Mouse (Mus musculus): ENCODE results near the gene Polg. TPM values are rescaled to one million over a fixed set of nuclear protein-coding genes. Genes with fewer than 3 reads are reported as not detected.

The Polg gene
- polyA plus RNA-seq, 1 experiment from 2014 or later = 16.2 TPM

GRCm38 (mm10) chr7:79498356-79498755 lies 32.2 kb upstream of the Polg start:
- H3K9me3 ChIP-seq (replicated peaks; ENCODE audit: control insufficient read depth, low read length) = no peaks in the 10 kb centered on the region
- H3K9ac ChIP-seq (ENCODE audit: low read depth, low read length) = no peak overlapping the region
- H3K4me2 ChIP-seq (ENCODE audit: low read depth, low read length) = no peak overlapping the region
- ATAC-seq (ENCODE audit: low read depth) = no peak
- no peak overlapping the region for H3K4me3 ChIP-seq (ENCODE audit: low read depth, low read length)
- no peak overlapping the region for H3K27ac ChIP-seq (ENCODE audit: low read length)
- no peaks in the 10 kb centered on the region for H3K36me3 ChIP-seq (ENCODE audit: control insufficient read depth, insufficient read depth)
- 4% methylated on average over 6 of the region's 6 CpGs for WGBS (ENCODE audit: insufficient replicate concordance)
- H3K27me3 ChIP-seq (ENCODE audit: control insufficient read depth, insufficient read depth, low read depth, low read length) = peaks cover 96% of the 10 kb centered on the region
- peaks cover 2% of the 10 kb centered on the region for H3K4me1 ChIP-seq (ENCODE audit: control insufficient read depth, low read depth, low read length)

GRCm38 (mm10) chr7:79497701-79498115 lies 31.5 kb upstream of the Polg start:
- H3K4me3 ChIP-seq (ENCODE audit: low read depth, low read length) = no peak overlapping the region
- ATAC-seq (ENCODE audit: low read depth) = no peak
- H3K36me3 ChIP-seq (ENCODE audit: control insufficient read depth, insufficient read depth) = no peaks in the 10 kb centered on the region
- no peak overlapping the region for H3K4me2 ChIP-seq (ENCODE audit: low read depth, low read length)
- no peak overlapping the region for H3K27ac ChIP-seq (ENCODE audit: low read length)
- H3K27me3 ChIP-seq (ENCODE audit: control insufficient read depth, insufficient read depth, low read depth, low read length) = peaks cover 90% of the 10 kb centered on the region
- no peaks in the 10 kb centered on the region for H3K9me3 ChIP-seq (replicated peaks; ENCODE audit: control insufficient read depth, low read length)
- 4% methylated on average over 20 of the region's 20 CpGs for WGBS (ENCODE audit: insufficient replicate concordance)
- peaks cover 2% of the 10 kb centered on the region for H3K4me1 ChIP-seq (ENCODE audit: control insufficient read depth, low read depth, low read length)
- no peak overlapping the region for H3K9ac ChIP-seq (ENCODE audit: low read depth, low read length)

GRCm38 (mm10) chr7:79496816-79497328 lies 30.7 kb upstream of the Polg start:
- no peak overlapping the region for H3K9ac ChIP-seq (ENCODE audit: low read depth, low read length)
- no peak overlapping the region for H3K4me3 ChIP-seq (ENCODE audit: low read depth, low read length)
- no peak overlapping the region for H3K4me2 ChIP-seq (ENCODE audit: low read depth, low read length)
- no peak for ATAC-seq (ENCODE audit: low read depth)
- H3K4me1 ChIP-seq (ENCODE audit: control insufficient read depth, low read depth, low read length) = peaks cover 2% of the 10 kb centered on the region
- no peak overlapping the region for H3K27ac ChIP-seq (ENCODE audit: low read length)
- H3K36me3 ChIP-seq (ENCODE audit: control insufficient read depth, insufficient read depth) = no peaks in the 10 kb centered on the region
- H3K9me3 ChIP-seq (replicated peaks; ENCODE audit: control insufficient read depth, low read length) = no peaks in the 10 kb centered on the region
- 14% methylated on average over 9 of the region's 9 CpGs for WGBS (ENCODE audit: insufficient replicate concordance)
- H3K27me3 ChIP-seq (ENCODE audit: control insufficient read depth, insufficient read depth, low read depth, low read length) = peaks cover 81% of the 10 kb centered on the region

- 3% methylated on average over 38 of the region's 38 CpGs for WGBS (ENCODE audit: insufficient replicate concordance)
- no peak overlapping the region for H3K27ac ChIP-seq (ENCODE audit: low read length)
- peak overlapping the region; percentile 55 for H3K4me2 ChIP-seq (ENCODE audit: low read depth, low read length)
- peaks cover 75% of the 10 kb centered on the region for H3K27me3 ChIP-seq (ENCODE audit: control insufficient read depth, insufficient read depth, low read depth, low read length)
- H3K4me3 ChIP-seq (ENCODE audit: low read depth, low read length) = peak overlapping the region; percentile 19; the same call in 1 of the 2 replicates
- ATAC-seq (ENCODE audit: low read depth) = peak; percentile 50
- H3K4me1 ChIP-seq (ENCODE audit: control insufficient read depth, low read depth, low read length) = peaks cover 2% of the 10 kb centered on the region
- H3K36me3 ChIP-seq (ENCODE audit: control insufficient read depth, insufficient read depth) = no peaks in the 10 kb centered on the region
- no peaks in the 10 kb centered on the region for H3K9me3 ChIP-seq (replicated peaks; ENCODE audit: control insufficient read depth, low read length)
- H3K9ac ChIP-seq (ENCODE audit: low read depth, low read length) = no peak overlapping the region
These were observed 30.0 kb upstream of the Polg start for GRCm38 (mm10) chr7:79495988-79496815.

- Histone ChIP-seq H3K4me1 (ENCODE audit: control insufficient read depth, low read depth, low read length) (peaks cover 2% of the 10 kb centered on the region), H3K4me2 (ENCODE audit: low read depth, low read length) (no peak overlapping the region), H3K9me3 (replicated peaks; ENCODE audit: control insufficient read depth, low read length) (no peaks in the 10 kb centered on the region), H3K27ac (ENCODE audit: low read length) (no peak overlapping the region), H3K9ac (ENCODE audit: low read depth, low read length) (no peak overlapping the region), H3K4me3 (ENCODE audit: low read depth, low read length) (no peak overlapping the region), H3K27me3 (ENCODE audit: control insufficient read depth, insufficient read depth, low read depth, low read length) (peaks cover 52% of the 10 kb centered on the region), H3K36me3 (ENCODE audit: control insufficient read depth, insufficient read depth) (no peaks in the 10 kb centered on the region)
- WGBS (ENCODE audit: insufficient replicate concordance) = 8% methylated on average over 8 of the region's 8 CpGs
- ATAC-seq (ENCODE audit: low read depth) = no peak
These were observed 27.8 kb upstream of the Polg start for GRCm38 (mm10) chr7:79493915-79494314.

- Histone ChIP-seq H3K4me1 (ENCODE audit: control insufficient read depth, low read depth, low read length) (no peaks in the 10 kb centered on the region), H3K9ac (ENCODE audit: low read depth, low read length) (no peak overlapping the region)
- WGBS (ENCODE audit: insufficient replicate concordance) = 26% methylated on average over 10 of the region's 10 CpGs
These were observed 20.4 kb upstream of the Polg start for GRCm38 (mm10) chr7:79486528-79486927.

GRCm38 (mm10) chr7:79474831-79475399 lies 8.8 kb upstream of the Polg start:
- Histone ChIP-seq H3K36me3 (ENCODE audit: control insufficient read depth, insufficient read depth) (no peaks in the 10 kb centered on the region), H3K4me1 (ENCODE audit: control insufficient read depth, low read depth, low read length) (no peaks in the 10 kb centered on the region), H3K9me3 (replicated peaks; ENCODE audit: control insufficient read depth, low read length) (no peaks in the 10 kb centered on the region), H3K4me2 (ENCODE audit: low read depth, low read length) (no peak overlapping the region), H3K4me3 (ENCODE audit: low read depth, low read length) (no peak overlapping the region), H3K27ac (ENCODE audit: low read length) (no peak overlapping the region), H3K27me3 (ENCODE audit: control insufficient read depth, insufficient read depth, low read depth, low read length) (no peaks in the 10 kb centered on the region), H3K9ac (ENCODE audit: low read depth, low read length) (no peak overlapping the region)
- no peak for ATAC-seq (ENCODE audit: low read depth)
- 12% methylated on average over 5 of the region's 5 CpGs for WGBS (ENCODE audit: insufficient replicate concordance)

More at GRCm38 (mm10) chr7:79486528-79486927, 20.4 kb upstream of the Polg start:
- Histone ChIP-seq H3K36me3 (ENCODE audit: control insufficient read depth, insufficient read depth) (no peaks in the 10 kb centered on the region), H3K4me2 (ENCODE audit: low read depth, low read length) (no peak overlapping the region), H3K27ac (ENCODE audit: low read length) (no peak overlapping the region), H3K27me3 (ENCODE audit: control insufficient read depth, insufficient read depth, low read depth, low read length) (peaks cover 2% of the 10 kb centered on the region; the same call in 1 of the 2 replicates), H3K4me3 (ENCODE audit: low read depth, low read length) (no peak overlapping the region), H3K9me3 (replicated peaks; ENCODE audit: control insufficient read depth, low read length) (no peaks in the 10 kb centered on the region)
- no peak for ATAC-seq (ENCODE audit: low read depth)

- Histone ChIP-seq H3K27ac (ENCODE audit: low read length) (no peak overlapping the region), H3K4me1 (ENCODE audit: control insufficient read depth, low read depth, low read length) (peaks cover 2% of the 10 kb centered on the region; the same call in 1 of the 2 replicates), H3K9ac (ENCODE audit: low read depth, low read length) (no peak overlapping the region), H3K4me3 (ENCODE audit: low read depth, low read length) (no peak overlapping the region), H3K36me3 (ENCODE audit: control insufficient read depth, insufficient read depth) (no peaks in the 10 kb centered on the region), H3K27me3 (ENCODE audit: control insufficient read depth, insufficient read depth, low read depth, low read length) (no peaks in the 10 kb centered on the region), H3K4me2 (ENCODE audit: low read depth, low read length) (no peak overlapping the region), H3K9me3 (replicated peaks; ENCODE audit: control insufficient read depth, low read length) (no peaks in the 10 kb centered on the region)
- WGBS (ENCODE audit: insufficient replicate concordance) = 81% methylated on average over 9 of the region's 9 CpGs
- ATAC-seq (ENCODE audit: low read depth) = no peak
These were observed 7.5 kb upstream of the Polg start for GRCm38 (mm10) chr7:79473496-79474194.

Data from liver, embryonic 16.5 days (tissue).